Mouse (Mus musculus): ENCODE results near the gene Nup98.

GRCm38 (mm10) chr7:102253631-102254030 is 43.7 kb upstream of the Nup98 start:
- TF ChIP-seq CHD2 (IDR thresholded peaks at IDR 0.05; ENCODE audit: low read depth, low read length) (no peak), ZNF384 (IDR thresholded peaks at IDR 0.05; ENCODE audit: low read depth, low read length) (no peak)
